15 mouse cellular contexts compared by ENCODE assay signal in the genomic region with DNA sequence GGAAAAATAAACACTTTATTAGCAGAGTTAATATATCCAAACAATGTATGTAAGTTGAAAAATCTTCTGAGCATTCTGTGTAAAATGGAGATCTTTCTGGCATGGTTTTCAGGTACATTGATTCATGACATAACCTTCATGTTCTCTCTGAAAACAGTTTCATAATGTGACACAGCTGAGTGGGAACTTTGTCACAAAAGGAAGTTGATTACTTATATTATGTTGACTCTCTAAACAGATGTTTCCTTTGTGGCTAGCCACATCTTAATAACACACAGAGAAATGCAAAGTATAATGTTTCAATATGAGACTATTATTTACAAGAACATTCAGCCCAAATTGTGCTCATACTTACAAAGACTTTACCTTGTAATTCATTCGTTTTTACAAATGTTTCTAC.
"Had no signal": no experiment of that assay in that cellular context is flagged by ENCODE, and none has a peak within 500 bp of the region (broad histone marks: within the 10 kb centered on the region; RNA-seq: fewer than 3 reads in every experiment).

No protein-coding gene starts in this region.

- H3K4me1 ChIP-seq: neural tube, embryonic 15.5 days; stomach, embryonic 15.5 days had no signal

- H3K9me3 ChIP-seq: neural tube, embryonic 15.5 days; stomach, embryonic 15.5 days had no signal

- H3K9ac ChIP-seq: neural tube, embryonic 15.5 days; stomach, embryonic 15.5 days had no signal

- H3K36me3 ChIP-seq: neural tube, embryonic 15.5 days; stomach, embryonic 15.5 days had no signal

- H3K4me3 ChIP-seq: neural tube, embryonic 15.5 days; stomach, embryonic 15.5 days had no signal

- DNase-seq: retina, postnatal 1 day; right cerebral cortex, adult 18-20 months; right cerebral cortex, postnatal 14 days; right cerebral cortex, postnatal 25 days; right cerebral cortex, postnatal 4 days; spleen, adult 18-20 months; thymus, adult 18-20 months; thymus, adult 2 months; thymus, postnatal 14 days; thymus, postnatal 25 days; thymus, postnatal 36 days; thymus, postnatal 4 days had no signal

- H3K27me3 ChIP-seq: neural tube, embryonic 15.5 days; stomach, embryonic 15.5 days had no signal

- H3K27ac ChIP-seq: neural tube, embryonic 15.5 days; stomach, embryonic 15.5 days; stomach, postnatal 0 days had no signal
